Mouse (Mus musculus) liver, postnatal 0 days (tissue): ENCODE results near the gene Sema3c.

Experiments used
- CTCF ChIP-seq: sonication (generic); IDR thresholded peaks from 2 replicates; pipeline ENCODE4 v1.5.1; 2016; ENCODE audit warnings: antibody characterized with exemption, low read depth
- EP300 ChIP-seq: IDR thresholded peaks from 2 replicates; pipeline ENCODE4 v1.6.1; 2016; ENCODE audit warnings: antibody characterized with exemption, low read depth, mild to moderate bottlenecking

GRCm38 (mm10) chr5:17591908-17592307, 17.8 kb downstream of the Sema3c start:
- TF ChIP-seq CTCF (no peak), EP300 (no peak)
